Mouse (Mus musculus) 416B (cell line): ENCODE results near the gene Arrb1.

Experiments used
- DNase-seq: peaks from one replicate; pipeline ENCODE4 v3.0.0; 2011; ENCODE audit warnings: low read depth

Gene Arrb1

GRCm38 (mm10) chr7:99579491-99580190 lies 44.4 kb downstream of the Arrb1 start:
- DNase-seq: no peak

DNA sequence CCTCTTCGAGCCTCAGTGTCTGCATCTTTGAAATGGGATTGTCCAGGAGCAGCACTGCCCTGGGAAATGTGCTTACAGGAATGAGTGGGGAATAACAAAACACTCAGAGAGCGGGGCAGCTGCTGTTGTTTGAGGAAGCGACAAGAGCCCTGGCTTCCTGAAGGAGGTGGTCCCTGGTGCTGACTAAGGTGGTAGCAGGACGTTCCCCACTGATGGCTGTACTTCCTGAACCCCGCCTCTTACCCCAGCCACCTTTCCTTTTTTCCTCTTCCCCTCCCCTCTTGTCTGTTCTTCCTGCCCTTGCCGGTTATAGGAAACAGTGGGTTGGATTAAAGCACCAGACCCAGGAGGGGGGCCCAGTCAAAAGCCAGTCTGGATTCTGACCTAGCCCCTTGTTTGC lies 45.0 kb downstream of the Arrb1 start:
- DNase-seq: peak; percentile 80

GRCm38 (mm10) chr7:99582306-99582705 lies 47.0 kb downstream of the Arrb1 start:
- no peak for DNase-seq

- no peak for DNase-seq
These were observed 47.6 kb downstream of the Arrb1 start for GRCm38 (mm10) chr7:99582867-99583266.

GRCm38 (mm10) chr7:99583625-99584024 lies 48.4 kb downstream of the Arrb1 start:
- peak; percentile 43 for DNase-seq

DNA sequence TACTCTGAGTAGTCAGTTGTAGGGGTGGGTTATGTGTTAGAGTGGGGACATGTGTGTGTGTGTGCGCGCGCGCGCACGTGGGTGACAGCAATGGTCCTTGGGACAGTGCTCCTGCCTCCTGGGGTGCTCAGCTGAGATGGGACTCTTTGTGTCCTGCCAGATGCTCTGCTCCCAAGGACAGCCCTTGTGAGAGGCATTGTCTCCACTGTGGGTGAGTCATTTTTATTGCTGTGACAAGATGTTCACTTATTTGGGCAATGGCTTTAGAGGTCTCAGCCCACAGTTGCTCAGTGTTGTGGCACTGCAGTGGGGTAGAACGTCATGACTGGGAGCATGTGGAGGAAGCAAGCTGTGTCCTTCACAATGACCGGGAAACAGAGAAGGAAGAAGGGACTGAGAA lies 50.7 kb downstream of the Arrb1 start:
- peak; percentile 31 for DNase-seq

- DNase-seq: peak; percentile 75
These were observed 54.8 kb downstream of the Arrb1 start for GRCm38 (mm10) chr7:99590064-99590463.

DNA sequence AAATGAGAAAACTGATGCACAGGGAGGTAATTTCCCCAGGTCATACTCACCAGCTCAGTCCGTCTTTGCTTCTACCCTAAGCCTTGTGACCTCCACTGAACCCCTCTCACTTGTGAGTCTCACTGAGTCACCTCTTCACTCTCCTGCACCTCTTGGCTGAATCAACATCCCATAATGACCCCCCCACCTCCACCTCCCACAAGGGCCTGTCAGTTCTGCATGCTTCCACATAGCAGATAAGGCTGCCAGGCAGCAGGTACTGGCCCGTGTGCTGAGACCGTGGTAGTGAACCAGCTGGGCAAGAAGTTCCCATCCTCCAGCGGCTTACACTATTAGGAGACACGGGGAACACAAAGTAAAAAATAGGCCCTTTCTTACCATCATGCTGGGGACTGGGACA lies 55.4 kb downstream of the Arrb1 start:
- no peak for DNase-seq

DNA sequence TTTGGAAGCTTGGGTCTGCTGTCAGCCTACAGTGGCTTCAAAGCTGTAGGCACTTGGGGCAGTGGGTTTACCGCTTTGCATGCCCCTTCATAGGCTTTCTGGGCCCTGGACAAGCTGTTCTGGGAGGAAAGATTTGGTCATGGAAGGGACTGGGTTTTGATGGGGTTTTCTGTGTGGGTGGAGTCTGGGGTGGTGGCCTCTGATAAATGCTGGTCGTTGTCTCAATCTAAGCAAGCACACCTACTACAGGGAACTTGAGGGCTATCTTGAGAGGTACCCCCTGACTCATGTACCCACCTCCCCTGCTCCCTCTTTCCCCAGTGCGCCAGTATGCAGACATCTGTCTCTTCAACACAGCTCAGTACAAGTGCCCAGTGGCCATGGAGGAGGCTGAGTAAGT lies 57.4 kb downstream of the Arrb1 start:
- no peak for DNase-seq

- DNase-seq: peak; percentile 64
These were observed 58.9 kb downstream of the Arrb1 start for GRCm38 (mm10) chr7:99593868-99594803.

GRCm38 (mm10) chr7:99598722-99599121 lies 63.5 kb downstream of the Arrb1 start:
- no peak for DNase-seq

DNA sequence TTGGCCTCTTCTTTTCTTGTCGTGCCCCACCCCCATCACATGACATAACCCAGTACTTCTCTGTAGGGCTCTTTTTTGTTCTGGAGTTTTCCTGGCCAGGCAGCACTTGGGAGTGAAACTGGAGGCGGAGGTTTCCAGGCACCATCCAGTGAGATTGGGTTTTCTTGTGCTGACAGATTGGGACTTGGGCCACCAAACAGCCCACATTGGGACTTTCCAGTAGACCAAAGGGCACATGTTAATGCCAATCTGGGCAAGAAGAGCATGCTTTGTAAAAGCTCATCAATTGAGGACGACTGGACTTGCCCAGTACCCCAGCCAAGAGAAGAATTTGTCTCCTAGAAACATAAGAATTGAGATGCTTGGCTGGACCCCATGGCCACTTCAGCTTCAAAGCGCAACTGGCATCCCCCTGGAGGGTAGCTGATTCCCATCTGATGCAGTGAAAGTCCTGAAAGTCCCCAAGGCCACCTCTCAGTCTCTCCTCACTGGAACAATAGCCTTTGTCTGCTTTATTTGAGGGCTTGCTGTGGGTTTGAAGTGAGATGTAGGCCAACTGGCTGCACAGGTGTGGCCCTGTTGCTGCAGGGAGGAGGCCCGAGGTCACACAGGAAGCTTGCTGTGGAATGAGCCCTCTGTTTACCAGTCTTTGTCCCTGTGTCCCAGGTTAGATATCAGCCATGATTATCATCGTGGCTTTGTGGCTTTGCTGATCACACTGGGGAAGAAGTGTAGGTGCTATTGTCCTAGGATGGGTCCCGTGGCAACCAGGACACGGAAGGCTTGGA lies 68.8 kb downstream of the Arrb1 start:
- no peak for DNase-seq

DNA sequence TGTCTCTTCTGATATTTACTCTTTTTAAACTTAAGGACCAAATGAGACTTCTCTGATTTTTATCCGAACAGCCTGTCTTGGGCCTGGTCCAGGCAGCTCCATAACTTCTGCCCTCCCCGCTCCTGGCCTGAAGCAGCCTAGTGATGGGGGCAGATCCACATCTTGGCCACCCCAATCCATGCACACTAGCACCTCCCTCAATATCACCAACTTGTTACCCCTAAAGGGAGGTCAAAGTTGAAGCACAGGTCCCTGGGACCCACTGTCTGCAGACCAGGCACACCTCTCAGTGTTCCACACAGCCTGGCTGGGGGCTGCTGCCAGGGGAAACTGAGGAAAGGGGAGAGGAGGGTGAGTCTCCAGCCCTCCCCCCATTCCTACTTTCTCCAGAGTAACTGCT lies 69.8 kb downstream of the Arrb1 start:
- no peak for DNase-seq

GRCm38 (mm10) chr7:99606303-99606702 lies 71.0 kb downstream of the Arrb1 start:
- no peak for DNase-seq

- no peak for DNase-seq
These were observed 71.5 kb downstream of the Arrb1 start for GRCm38 (mm10) chr7:99606766-99607165.

- peak; percentile 46 for DNase-seq
These were observed 72.4 kb downstream of the Arrb1 start for GRCm38 (mm10) chr7:99607632-99608031.

- DNase-seq: no peak
These were observed 83.0 kb downstream of the Arrb1 start for GRCm38 (mm10) chr7:99618264-99618663.

DNA sequence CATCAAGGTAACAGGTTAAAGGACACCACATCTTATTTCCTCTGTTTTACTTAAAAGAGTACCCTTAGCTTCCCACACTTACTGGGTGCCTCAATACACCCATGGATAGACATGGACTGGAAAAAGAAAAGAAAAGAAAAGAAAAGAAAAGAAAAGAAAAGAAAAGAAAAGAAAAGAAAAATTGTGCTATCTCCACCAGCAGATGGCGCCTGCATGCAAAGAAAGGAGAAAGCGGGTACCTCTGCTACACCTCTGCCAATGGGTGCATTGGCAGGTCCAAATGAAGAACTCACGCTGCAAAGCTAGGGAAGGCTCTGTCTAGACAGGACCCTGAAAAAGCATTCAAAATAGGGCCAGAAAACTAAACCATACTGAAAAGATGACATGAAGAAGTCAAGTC lies 83.6 kb downstream of the Arrb1 start:
- DNase-seq: peak; percentile 56

DNA sequence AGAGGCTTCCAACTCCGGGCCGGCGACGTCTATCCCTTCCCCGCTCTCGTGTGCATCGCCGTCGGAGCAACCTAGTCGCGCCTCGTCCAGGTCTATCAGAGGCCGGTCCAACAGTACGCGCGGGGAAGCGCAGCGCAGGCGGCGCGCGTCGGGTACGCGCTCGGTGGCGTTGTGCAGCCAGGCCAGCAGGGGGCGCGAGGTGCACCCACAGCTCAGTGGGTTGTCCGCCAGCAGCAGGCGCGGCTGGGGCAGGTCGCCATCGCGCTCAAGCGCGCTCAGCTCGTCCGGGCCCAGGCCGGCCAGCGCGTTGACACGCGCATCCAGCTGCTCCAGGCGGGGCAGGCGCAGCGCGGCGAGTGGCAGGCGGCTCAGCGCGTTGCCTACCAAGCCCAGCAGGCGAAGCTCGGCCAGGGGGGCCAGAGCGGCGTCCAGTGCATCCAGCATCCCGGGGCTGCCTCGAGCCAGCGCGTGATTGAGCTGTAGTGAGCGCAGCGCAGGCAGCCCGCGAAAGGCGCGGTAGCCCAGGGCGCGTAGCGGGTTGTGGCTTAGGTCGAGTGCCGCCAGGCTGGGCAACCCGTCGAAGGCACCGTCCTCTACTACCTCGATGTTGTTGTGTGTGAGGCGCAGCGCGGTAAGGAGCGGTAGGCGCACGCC lies 90.6 kb downstream of the Arrb1 start:
- no peak for DNase-seq

DNA sequence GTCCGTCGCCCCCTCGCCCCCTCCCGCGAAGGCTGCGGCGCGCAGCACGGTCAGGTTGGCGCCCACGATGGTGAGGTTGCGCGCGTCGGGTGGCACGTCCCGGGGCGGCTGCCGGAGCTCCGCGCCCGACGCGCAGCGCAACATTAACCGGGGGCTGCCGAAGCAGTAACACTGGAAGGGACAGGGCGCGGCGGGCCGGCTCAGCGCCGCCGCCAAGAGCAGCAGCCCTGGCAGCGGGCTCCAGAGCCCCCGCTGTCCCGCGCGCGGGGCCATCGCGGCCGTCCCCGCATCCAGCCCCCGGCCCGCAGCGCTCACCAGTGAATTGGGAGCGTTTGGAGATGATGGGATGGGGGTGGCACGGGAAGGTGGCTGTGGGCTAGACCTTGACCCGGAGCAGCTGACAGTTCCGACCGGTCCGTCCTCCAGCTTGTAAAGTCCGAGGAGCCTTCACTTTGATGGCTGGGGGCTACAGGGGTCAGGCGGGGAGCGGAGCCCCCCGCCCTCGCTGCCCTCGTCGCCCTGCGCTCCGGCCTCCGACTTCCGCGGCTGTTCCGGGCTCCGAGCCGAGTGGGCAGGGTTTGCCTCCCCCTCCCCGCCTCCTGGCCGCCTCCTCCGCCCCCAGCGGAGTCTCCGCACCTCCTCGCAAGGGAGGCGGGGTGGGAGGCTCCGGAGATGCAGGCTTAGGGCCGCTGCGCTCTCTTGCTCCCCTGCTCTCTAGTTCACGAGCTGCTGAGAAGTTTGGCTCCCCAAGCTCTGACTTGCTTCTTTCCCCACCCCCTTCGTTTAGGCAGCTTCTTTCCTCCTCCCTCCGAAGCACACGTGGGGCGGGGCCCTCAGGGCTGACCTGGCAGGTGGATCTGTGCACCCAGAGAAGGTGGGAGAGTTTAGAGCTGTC lies 91.4 kb downstream of the Arrb1 start, which contains the start of gene Tpbgl:
TSS of gene Tpbgl (minus strand) at position 728 of the 895 bp plus-strand sequence.
- DNase-seq: no peak

DNA sequence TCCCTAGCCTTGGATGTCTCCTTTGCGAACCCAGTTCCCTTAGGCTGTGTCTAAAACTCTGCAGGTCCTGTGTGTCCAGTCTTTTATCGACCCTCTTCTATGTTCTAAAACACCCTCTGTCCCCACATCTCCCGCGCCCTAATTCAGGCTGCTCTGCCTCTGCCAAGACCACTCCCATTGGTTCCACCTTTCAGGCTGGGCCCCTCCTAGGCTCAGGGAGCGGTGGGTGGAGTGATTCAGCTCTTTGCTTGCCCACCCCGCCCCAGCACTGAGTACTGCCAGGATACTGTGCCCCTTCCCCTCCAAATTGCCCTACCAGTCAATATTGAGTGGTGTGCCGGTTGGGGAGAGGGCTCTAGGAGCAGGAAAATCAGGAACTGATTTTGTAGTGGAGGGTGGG lies 92.1 kb downstream of the Arrb1 start:
- DNase-seq: no peak
